Mouse (Mus musculus): ENCODE data around the gene Hnf4a.
A peak's percentile ranks its signal among the peaks of the same experiment; 100 is the strongest.

GRCm38 (mm10) chr2:163480191-163480825 is 26.3 kb upstream of the Hnf4a start:
- peak; percentile 45 for TF ChIP-seq CTCF (conservative IDR thresholded peaks at IDR 0.05; ENCODE audit: insufficient read depth, insufficient read length, low read depth, low read length)
- no peak for TF ChIP-seq POLR2A (IDR thresholded peaks at IDR 0.05; ENCODE audit: low read depth, low read length)

Data from kidney, adult 2 months (tissue).